Mouse (Mus musculus) spleen, adult 2 months (tissue): ENCODE data around the gene Ythdf2.

ENCODE experiments used
- CTCF ChIP-seq: fragments of 200-500 bp; IDR thresholded peaks from 2 replicates; pipeline ENCODE4 v1.5.1; 2011; ENCODE audit warnings: mild to moderate bottlenecking, inconsistent platforms; ENCODE audit not compliant: insufficient read depth, insufficient read length, insufficient replicate concordance; ENCODE audit errors: extremely low read depth
- POLR2A ChIP-seq: fragments of 200-500 bp; IDR thresholded peaks from 2 replicates; pipeline ENCODE4 v1.6.1; 2011; ENCODE audit warnings: low read depth, low read length, inconsistent platforms

DNA sequence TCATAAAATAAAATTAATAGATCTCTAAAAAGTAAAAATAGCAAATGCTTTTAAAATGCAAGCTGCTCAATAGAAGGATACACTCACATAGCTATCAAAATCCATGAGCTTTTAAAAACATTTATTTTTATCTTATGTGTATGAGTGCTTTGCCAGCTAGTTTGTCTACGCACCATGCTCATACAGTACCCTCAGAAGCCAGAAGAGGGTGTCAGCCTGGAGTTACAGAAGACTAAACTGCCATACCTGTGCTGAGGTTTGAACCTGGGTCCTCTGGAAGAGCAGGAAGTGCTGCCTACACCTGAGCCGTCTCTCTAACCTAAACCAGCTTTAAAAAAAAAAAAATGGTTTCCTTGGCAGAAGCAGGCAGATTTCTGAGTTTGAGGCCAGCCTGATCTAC lies 73.5 kb downstream of the Ythdf2 start:
- TF ChIP-seq CTCF (no peak), POLR2A (no peak)
